Mouse (Mus musculus) MEL (cell line): ENCODE measurements around the gene Tacc3. TPM values are rescaled to one million over a fixed set of nuclear protein-coding genes. Genes with fewer than 3 reads are reported as not detected.

ENCODE experiments used
- DNase-seq: peaks from one replicate; pipeline ENCODE4 v3.0.0; 2011; ENCODE audit warnings: low read depth, low spot score
- H3K27ac ChIP-seq: 2 replicates; pipeline ENCODE4 v1.5.1; 2012; ENCODE audit warnings: low read depth, mild to moderate bottlenecking, control low read depth, low read length, moderate library complexity; ENCODE audit not compliant: control insufficient read depth
- H3K27me3 ChIP-seq, 2 experiments: fragments of 150-350 bp in 1 of 2; sonication (generic) in 1 of 2; 2 replicates each; pipeline ENCODE4 v1.6.1; 2012; ENCODE audit warnings: low read length in 2 of 2, mild to moderate bottlenecking in 2 of 2, improper control_type of control experiment in 1 of 2, moderate library complexity in 1 of 2; ENCODE audit not compliant: insufficient read depth in 2 of 2, control insufficient read depth in 1 of 2
- H3K36me3 ChIP-seq, 2 experiments: 2 replicates each; pipeline ENCODE4 v1.6.1; 2012 to 2014; ENCODE audit warnings: low read length in 2 of 2, improper control_type of control experiment in 1 of 2, inconsistent platforms in 1 of 2, mild to moderate bottlenecking in 1 of 2; ENCODE audit not compliant: insufficient read depth in 2 of 2, control insufficient read depth in 1 of 2
- H3K4me1 ChIP-seq, 2 experiments: fragments of 150-350 bp in 1 of 2; sonication (generic) in 1 of 2; 2 replicates each; pipeline ENCODE4 v1.6.1; 2012; ENCODE audit warnings: low read length in 2 of 2, improper control_type of control experiment in 1 of 2, mild to moderate bottlenecking in 1 of 2; ENCODE audit not compliant: insufficient read depth in 2 of 2, control insufficient read depth in 1 of 2
- H3K4me3 ChIP-seq, 2 experiments: fragments of 150-350 bp in 1 of 2; sonication (generic) in 1 of 2; 2 replicates each; pipeline ENCODE4 v1.5.1; 2012; ENCODE audit warnings: low read depth in 2 of 2, low read length in 2 of 2, mild to moderate bottlenecking in 2 of 2, moderate library complexity in 2 of 2, control low read depth in 1 of 2, improper control_type of control experiment in 1 of 2; ENCODE audit not compliant: control insufficient read depth in 1 of 2, insufficient read depth in 1 of 2
- H3K79me2 ChIP-seq: 2 replicates; pipeline ENCODE4 v1.6.1; 2012; ENCODE audit warnings: mild to moderate bottlenecking, low read length, moderate library complexity; ENCODE audit not compliant: control insufficient read depth, poor library complexity, insufficient read depth
- H3K9ac ChIP-seq: 2 replicates; pipeline ENCODE4 v1.6.1; 2012; ENCODE audit warnings: low read depth, mild to moderate bottlenecking, control low read depth, low read length, moderate library complexity; ENCODE audit not compliant: control insufficient read depth, poor library complexity, severe bottlenecking
- H3K9me3 ChIP-seq: fragments of 150-350 bp; sonication (generic); replicated peaks from 2 replicates; pipeline ENCODE4 v1.6.1; 2012; ENCODE audit warnings: mild to moderate bottlenecking, low read length, improper control_type of control experiment, moderate library complexity; ENCODE audit not compliant: insufficient read depth
- CHD1 ChIP-seq: IDR thresholded peaks from 2 replicates; pipeline ENCODE4 v1.6.1; 2012; ENCODE audit warnings: low read depth, mild to moderate bottlenecking, inconsistent platforms, low read length, improper control_type of control experiment
- CHD2 ChIP-seq: IDR thresholded peaks from 2 replicates; pipeline ENCODE4 v1.6.1; 2011; ENCODE audit warnings: low read length, improper control_type of control experiment
- CTCF ChIP-seq, 3 experiments: IDR thresholded peaks in 2 of 3; conservative IDR thresholded peaks in 1 of 3; 2 replicates each; pipeline ENCODE4 v1.5.1; 2011 to 2012; ENCODE audit warnings: low read length in 3 of 3, low read depth in 2 of 3, mild to moderate bottlenecking in 2 of 3, improper control_type of control experiment in 1 of 3, inconsistent platforms in 1 of 3, mixed read lengths in 1 of 3, moderate library complexity in 1 of 3; ENCODE audit not compliant: control insufficient read depth in 1 of 3, insufficient read depth in 1 of 3, poor library complexity in 1 of 3, severe bottlenecking in 1 of 3
- E2F4 ChIP-seq: IDR thresholded peaks from 2 replicates; pipeline ENCODE4 v1.6.1; 2011; ENCODE audit warnings: low read depth, low read length, improper control_type of control experiment, borderline replicate concordance
- GATA1 ChIP-seq: IDR thresholded peaks from 2 replicates; pipeline ENCODE4 v1.6.1; 2011; ENCODE audit warnings: low read depth, low read length, improper control_type of control experiment
- MAFK ChIP-seq: IDR thresholded peaks from 2 replicates; pipeline ENCODE4 v1.6.1; 2011; ENCODE audit warnings: low read depth, mild to moderate bottlenecking, low read length, improper control_type of control experiment, borderline replicate concordance
- MAX ChIP-seq: IDR thresholded peaks from 2 replicates; pipeline ENCODE4 v1.6.1; 2011; ENCODE audit warnings: low read length, improper control_type of control experiment
- MYB ChIP-seq: IDR thresholded peaks from 2 replicates; pipeline ENCODE4 v1.6.1; 2011; ENCODE audit warnings: mild to moderate bottlenecking, low read depth, low read length, improper control_type of control experiment
- MYC ChIP-seq: IDR thresholded peaks from 2 replicates; pipeline ENCODE4 v1.6.1; 2011; ENCODE audit warnings: low read depth, mild to moderate bottlenecking, low read length, improper control_type of control experiment, moderate library complexity
- POLR2A ChIP-seq, 2 experiments: IDR thresholded peaks; 2 replicates each; pipeline ENCODE4 v1.6.1; 2011 to 2012; ENCODE audit warnings: low read length in 2 of 2, mild to moderate bottlenecking in 2 of 2, control low read depth in 1 of 2, improper control_type of control experiment in 1 of 2, low read depth in 1 of 2, moderate library complexity in 1 of 2; ENCODE audit not compliant: control insufficient read depth in 1 of 2, insufficient read depth in 1 of 2, poor library complexity in 1 of 2
- POLR2AphosphoS2 ChIP-seq: IDR thresholded peaks from 2 replicates; pipeline ENCODE4 v1.6.1; 2011; ENCODE audit warnings: low read length, improper control_type of control experiment
- POLR2AphosphoS5 ChIP-seq: IDR thresholded peaks from 2 replicates; pipeline ENCODE4 v1.6.1; 2012; ENCODE audit warnings: low read depth, borderline replicate concordance, mild to moderate bottlenecking, inconsistent platforms, low read length, moderate library complexity, mixed read lengths
- RAD21 ChIP-seq: IDR thresholded peaks from 2 replicates; pipeline ENCODE4 v1.6.1; 2011; ENCODE audit warnings: mild to moderate bottlenecking, low read depth, low read length, improper control_type of control experiment
- SMC3 ChIP-seq: IDR thresholded peaks from 2 replicates; pipeline ENCODE4 v1.6.1; 2011; ENCODE audit warnings: low read depth, low read length, improper control_type of control experiment
- TAL1 ChIP-seq: IDR thresholded peaks from 2 replicates; pipeline ENCODE4 v1.6.1; 2012; ENCODE audit warnings: mild to moderate bottlenecking, inconsistent platforms, low read length, moderate library complexity, mixed read lengths
- TBP ChIP-seq: IDR thresholded peaks from 2 replicates; pipeline ENCODE4 v1.8.0; 2011; ENCODE audit warnings: low read depth, low read length, improper control_type of control experiment
- TCF12 ChIP-seq: IDR thresholded peaks from 2 replicates; pipeline ENCODE4 v1.6.1; 2014; ENCODE audit warnings: low read depth, mild to moderate bottlenecking, inconsistent platforms, low read length, improper control_type of control experiment, moderate library complexity
- UBTF ChIP-seq: IDR thresholded peaks from 2 replicates; pipeline ENCODE4 v1.6.1; 2012; ENCODE audit warnings: low read depth, mild to moderate bottlenecking, inconsistent platforms, low read length, improper control_type of control experiment, moderate library complexity, borderline replicate concordance; ENCODE audit not compliant: insufficient read depth
- USF1 ChIP-seq: IDR thresholded peaks from 2 replicates; pipeline ENCODE4 v1.6.1; 2014; ENCODE audit warnings: low read depth, mild to moderate bottlenecking, inconsistent platforms, low read length, improper control_type of control experiment, moderate library complexity
- USF2 ChIP-seq, 2 experiments: IDR thresholded peaks; 2 replicates each; pipeline ENCODE4 v1.6.1; 2011 to 2012; ENCODE audit warnings: improper control_type of control experiment in 2 of 2, low read length in 2 of 2, borderline replicate concordance in 1 of 2, inconsistent platforms in 1 of 2, low read depth in 1 of 2, mild to moderate bottlenecking in 1 of 2; ENCODE audit not compliant: insufficient read depth in 1 of 2
- ZC3H11A ChIP-seq: IDR thresholded peaks from 2 replicates; pipeline ENCODE4 v1.6.1; 2012; ENCODE audit warnings: low read depth, mild to moderate bottlenecking, inconsistent platforms, low read length, improper control_type of control experiment
- polyA plus RNA-seq, 2 experiments: library from polyadenylated mRNA; stranded (reverse) in 1 of 2; unstranded in 1 of 2; fragments of >175 nt in 1 of 2; fragments of >200 nt in 1 of 2; gene quantifications; 2 replicates each; pipeline versions ENCODE4 v1.2.1 to v1.2.4; 2012; ENCODE audit warnings: low replicate concordance in 2 of 2, low read depth in 1 of 2; ENCODE audit not compliant: insufficient read length in 2 of 2, insufficient read depth in 1 of 2, missing spikeins in 1 of 2
- total RNA-seq: library from RNA; depleted of rRNA; stranded (reverse); fragments of 300-350 nt; gene quantifications from 2 replicates; pipeline ENCODE4 v1.2.3, GENCODE M21; 2012

Gene Tacc3
- total and polyA plus RNA-seq, 3 experiments, result 149 to 609 (median 165) TPM

- peak within 1 kb of the TSS; percentile 40 to 79 for H3K4me3 ChIP-seq
- no peaks in the 10 kb centered on the region for H3K9me3 ChIP-seq
- peak within 1 kb of the TSS; percentile 88 for H3K9ac ChIP-seq
- no peak for TF ChIP-seq MAX
- no peak for TF ChIP-seq POLR2AphosphoS2
- no peak for TF ChIP-seq CHD1
- TF ChIP-seq POLR2AphosphoS5, result peak; percentile 99
- peak; percentile 96 for TF ChIP-seq TBP
- 0 out of 6 replicates have a peak, but pooled peaks of 1 of the 3 experiments have one; percentile 0 for TF ChIP-seq CTCF (IDR thresholded peaks at IDR 0.05 in 2 of 3, conservative IDR thresholded peaks at IDR 0.05 in 1 of 3; ENCODE audit: control insufficient read depth in 1 of 3, insufficient read depth in 1 of 3, low read depth in 2 of 3, low read length in 3 of 3, poor library complexity in 1 of 3, severe bottlenecking in 1 of 3)
- peak; percentile 99 to 100 for TF ChIP-seq POLR2A (IDR thresholded peaks at IDR 0.05; ENCODE audit: control insufficient read depth in 1 of 2, insufficient read depth in 1 of 2, low read depth in 1 of 2, low read length in 2 of 2, poor library complexity in 1 of 2)
- peak; percentile 61; the same call in 1 of the 2 replicates for TF ChIP-seq UBTF
- H3K36me3 ChIP-seq, result peaks cover 14 to 46% of the 10 kb centered on the region in 2 experiments
- H3K4me1 ChIP-seq, result peaks cover 4 to 22% of the 10 kb centered on the region in 2 experiments
- peaks cover 57% of the 10 kb centered on the region for H3K79me2 ChIP-seq
- no peaks in the 10 kb centered on the region for H3K27me3 ChIP-seq
- DNase-seq, result peak; percentile 100
- H3K27ac ChIP-seq, result peak within 1 kb of the TSS; percentile 88
These were observed 5.8 kb upstream of the Tacc3 start, which contains the start of gene Slbp for GRCm38 (mm10) chr5:33651921-33652782. Gene Slbp, minus strand, starts transcription at chr5:33652574.

DNA sequence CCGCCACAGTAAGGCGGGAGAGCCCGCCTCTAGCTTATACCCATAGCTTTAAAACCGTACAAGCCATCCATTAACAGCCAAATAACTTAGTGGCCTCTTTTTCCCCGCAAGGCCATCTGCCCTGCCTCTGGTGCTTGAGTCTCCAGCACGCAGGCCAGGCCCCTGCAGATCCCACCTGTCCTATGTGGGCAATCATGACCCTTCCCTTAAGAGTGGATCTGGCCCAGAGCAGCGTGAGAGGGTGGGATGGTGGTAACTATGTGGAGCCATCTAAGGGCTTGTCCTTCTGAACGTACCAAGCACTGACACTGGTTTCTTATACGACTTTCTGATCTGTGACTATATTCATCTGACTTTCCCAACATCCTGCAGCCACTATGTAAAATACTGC, 5.2 kb upstream of the Tacc3 start:
- peaks cover 4 to 22% of the 10 kb centered on the region in 2 experiments for H3K4me1 ChIP-seq
- H3K4me3 ChIP-seq, result peak overlapping the region in 1 of 2 experiments; percentile 42; a peak in 2 of 4 replicates
- peaks cover 12 to 39% of the 10 kb centered on the region in 2 experiments for H3K36me3 ChIP-seq

More for the DNA sequence above, 5.2 kb upstream of the Tacc3 start:
- Histone ChIP-seq H3K9me3 (no peaks in the 10 kb centered on the region), H3K27ac (peak overlapping the region; percentile 84), H3K79me2 (peaks cover 60% of the 10 kb centered on the region), H3K27me3 (no peaks in the 10 kb centered on the region), H3K9ac (peak overlapping the region; percentile 86)
- TF ChIP-seq CHD1 (no peak), E2F4 (no peak), TAL1 (no peak), MYB (no peak), USF1 (no peak), GATA1 (no peak), CTCF (IDR thresholded peaks at IDR 0.05 in 2 of 3, conservative IDR thresholded peaks at IDR 0.05 in 1 of 3; ENCODE audit: control insufficient read depth in 1 of 3, insufficient read depth in 1 of 3, low read depth in 2 of 3, low read length in 3 of 3, poor library complexity in 1 of 3, severe bottlenecking in 1 of 3) (no peak), USF2 (IDR thresholded peaks at IDR 0.05; ENCODE audit: borderline replicate concordance in 1 of 2, insufficient read depth in 1 of 2, low read depth in 1 of 2, low read length in 2 of 2) (no peak), CHD2 (no peak), MAFK (no peak), ZC3H11A (no peak), TCF12 (no peak), SMC3 (no peak), RAD21 (no peak), MYC (no peak)
- DNase-seq, result no peak
